Mouse (Mus musculus): ENCODE data around the gene Nrros. TPM values are rescaled to one million over a fixed set of nuclear protein-coding genes. Genes with fewer than 3 reads are reported as not detected.

Gene Nrros
- total RNA-seq, 2 experiments from 2014 or later, result 5.3 to 5.6 TPM

Other genes with a start within 250 kb of the Nrros start
- gene Pigz, start 231.7 kb downstream of the Nrros start, total RNA-seq (2021), result 1 to 10 TPM; 1.8 to 4.7 TPM
- gene 0610012G03Rik, start 217.1 kb downstream of the Nrros start, total RNA-seq (2021), result 10 to 100 TPM; 43.1 to 43.3 TPM
- gene Ncbp2, start 217.1 kb downstream of the Nrros start, total RNA-seq (2021), result 10 to 100 TPM; 16.3 to 20.6 TPM
- gene Senp5, start 162.3 kb downstream of the Nrros start, total RNA-seq (2021), result 10 to 100 TPM; 11.0 to 11.3 TPM
- 10 to 100 TPM; 18.9 to 19.7 TPM for gene Pak2, start 86.3 kb downstream of the Nrros start, total RNA-seq (2021)
- gene Pigx, start 65.9 kb downstream of the Nrros start, total RNA-seq (2021), result 10 to 100 TPM; 12.3 to 12.9 TPM
- 1 to 10 TPM; 6.1 to 7.6 TPM for gene Cep19, start 65.8 kb downstream of the Nrros start, total RNA-seq (2021)
- gene Bex6, start 14.2 kb upstream of the Nrros start, total RNA-seq (2021), result not detected
- gene Fbxo45, start 81.6 kb upstream of the Nrros start, total RNA-seq (2021), result 10 to 100 TPM in 1 of 2 experiments, 1 to 10 TPM in 1; 9.4 to 10.2 TPM
- gene Wdr53, start 81.6 kb upstream of the Nrros start, total RNA-seq (2021), result 1 to 10 TPM; 5.1 to 5.6 TPM
- 10 to 100 TPM; 24.5 to 42.0 TPM for gene Smco1, start 105.9 kb upstream of the Nrros start, total RNA-seq (2021)
- 10 to 100 TPM; 10.4 to 11.0 TPM for gene Rnf168, start 111.9 kb upstream of the Nrros start, total RNA-seq (2021)
- gene Ubxn7, start 166.7 kb upstream of the Nrros start, total RNA-seq (2021), result 10 to 100 TPM; 19.5 to 23.0 TPM
- gene Tm4sf19, start 234.9 kb upstream of the Nrros start, total RNA-seq (2021), result not detected